Mouse (Mus musculus): ENCODE measurements at regions not wholly inside any gene's neighbourhood (a gene's known extent, or its start where the extent isn't known, plus 50 kb on each side); places are given as distances from the start of the nearest gene placed in this dataset.

DNA sequence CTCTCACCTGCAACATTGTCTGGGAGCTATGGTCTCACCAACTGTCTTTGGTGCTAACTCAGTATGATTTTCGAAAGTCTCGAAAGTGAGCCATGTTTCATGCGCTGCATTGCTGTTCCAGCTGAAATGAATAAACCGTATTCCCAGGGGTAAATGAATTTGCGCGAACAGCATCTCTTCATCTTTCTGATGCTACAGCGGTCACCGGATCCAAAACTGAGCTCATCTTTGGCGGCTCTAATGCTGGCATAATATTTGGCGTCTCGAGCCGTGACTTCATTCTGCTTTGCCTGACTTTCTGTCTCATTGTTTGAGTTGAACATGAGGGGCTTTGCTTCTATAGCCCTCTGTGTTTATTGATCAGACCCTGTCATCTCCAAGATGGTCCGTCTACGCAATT is 137.3 kb downstream of the Tmem182 start:
- DNase-seq (ENCODE audit: extremely low read depth, low read depth, low spot score), result no peak
- TF ChIP-seq CTCF (IDR thresholded peaks at IDR 0.05; ENCODE audit: low read depth, low read length) (no peak), POLR2A (IDR thresholded peaks at IDR 0.05; ENCODE audit: extremely low read depth, insufficient read depth, low read length) (no peak)
- Histone ChIP-seq H3K27me3 (ENCODE audit: control insufficient read depth, insufficient read depth, low read length) (no peaks in the 10 kb centered on the region), H3K79me2 (ENCODE audit: control insufficient read depth, insufficient read depth, low read length) (no peaks in the 10 kb centered on the region), H3K27ac (replicated peaks; ENCODE audit: insufficient read depth, low read depth, low read length) (no peak overlapping the region), H3K9ac (ENCODE audit: low read depth, low read length) (no peak overlapping the region), H3K36me3 (ENCODE audit: control insufficient read depth, insufficient read depth, low read length) (no peaks in the 10 kb centered on the region), H3K4me1 (ENCODE audit: control insufficient read depth, insufficient read depth, low read length) (no peaks in the 10 kb centered on the region), H3K4me3 (ENCODE audit: insufficient read depth, low read depth, low read length) (no peak overlapping the region)
- WGBS, result 93% methylated on average over 14 of the region's 14 CpGs

DNA sequence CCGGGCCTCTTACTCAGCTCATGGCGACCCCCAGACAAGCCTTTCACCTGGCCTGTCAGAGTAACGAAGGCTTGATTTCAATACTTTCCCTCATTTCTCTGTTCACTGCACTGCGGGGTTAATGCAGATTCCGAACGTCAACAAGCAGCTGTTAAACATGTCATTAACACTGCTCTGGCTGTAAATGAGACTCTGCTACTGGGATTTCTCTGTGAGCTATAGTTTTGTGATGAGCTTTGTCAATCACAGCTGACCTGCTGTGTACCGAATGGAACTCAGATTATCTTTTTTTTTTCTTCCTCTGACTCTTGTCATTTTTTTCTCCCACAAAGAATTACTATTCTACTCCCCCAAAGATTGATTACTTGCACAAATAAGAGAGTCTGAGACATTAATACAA is 137.8 kb downstream of the Tmem182 start:
- Histone ChIP-seq H3K4me3 (ENCODE audit: insufficient read depth, low read depth, low read length) (no peak overlapping the region), H3K27ac (replicated peaks; ENCODE audit: insufficient read depth, low read depth, low read length) (no peak overlapping the region), H3K9ac (ENCODE audit: low read depth, low read length) (no peak overlapping the region), H3K27me3 (ENCODE audit: control insufficient read depth, insufficient read depth, low read length) (no peaks in the 10 kb centered on the region), H3K79me2 (ENCODE audit: control insufficient read depth, insufficient read depth, low read length) (no peaks in the 10 kb centered on the region), H3K4me1 (ENCODE audit: control insufficient read depth, insufficient read depth, low read length) (no peaks in the 10 kb centered on the region), H3K36me3 (ENCODE audit: control insufficient read depth, insufficient read depth, low read length) (no peaks in the 10 kb centered on the region)
- 70% methylated on average over 7 of the region's 7 CpGs for WGBS
- TF ChIP-seq CTCF (IDR thresholded peaks at IDR 0.05; ENCODE audit: low read depth, low read length) (no peak), POLR2A (IDR thresholded peaks at IDR 0.05; ENCODE audit: extremely low read depth, insufficient read depth, low read length) (no peak)
- DNase-seq (ENCODE audit: extremely low read depth, low read depth, low spot score), result no peak

DNA sequence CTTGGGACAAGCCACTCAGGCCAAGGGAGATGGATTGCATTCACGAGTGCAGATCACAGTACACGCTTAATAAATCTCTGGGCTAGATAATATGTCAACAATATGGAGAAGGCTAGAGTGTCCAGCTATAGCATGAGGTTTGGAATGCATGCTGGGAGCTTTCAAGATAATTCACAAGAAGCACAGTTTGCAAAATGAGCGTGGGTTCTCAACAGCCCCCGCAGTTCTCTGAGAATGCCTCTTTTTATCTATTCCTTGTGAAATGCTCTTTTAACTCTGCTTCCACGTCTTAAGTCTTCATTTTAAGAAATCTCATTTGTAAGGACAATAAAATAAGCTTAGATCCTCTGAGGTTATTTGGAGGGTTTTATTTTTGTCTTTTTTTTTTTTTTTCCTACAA is 145.2 kb downstream of the Tmem182 start:
- 81% methylated on average over 5 of the region's 5 CpGs for WGBS
- Histone ChIP-seq H3K27me3 (ENCODE audit: control insufficient read depth, insufficient read depth, low read length) (no peaks in the 10 kb centered on the region), H3K4me3 (ENCODE audit: insufficient read depth, low read depth, low read length) (no peak overlapping the region), H3K4me1 (ENCODE audit: control insufficient read depth, insufficient read depth, low read length) (no peaks in the 10 kb centered on the region), H3K79me2 (ENCODE audit: control insufficient read depth, insufficient read depth, low read length) (no peaks in the 10 kb centered on the region), H3K27ac (replicated peaks; ENCODE audit: insufficient read depth, low read depth, low read length) (no peak overlapping the region), H3K36me3 (ENCODE audit: control insufficient read depth, insufficient read depth, low read length) (no peaks in the 10 kb centered on the region), H3K9ac (ENCODE audit: low read depth, low read length) (no peak overlapping the region)
- no peak for DNase-seq (ENCODE audit: extremely low read depth, low read depth, low spot score)
- no peak for TF ChIP-seq POLR2A (IDR thresholded peaks at IDR 0.05; ENCODE audit: extremely low read depth, insufficient read depth, low read length)
- TF ChIP-seq CTCF (IDR thresholded peaks at IDR 0.05; ENCODE audit: low read depth, low read length), result no peak

DNA sequence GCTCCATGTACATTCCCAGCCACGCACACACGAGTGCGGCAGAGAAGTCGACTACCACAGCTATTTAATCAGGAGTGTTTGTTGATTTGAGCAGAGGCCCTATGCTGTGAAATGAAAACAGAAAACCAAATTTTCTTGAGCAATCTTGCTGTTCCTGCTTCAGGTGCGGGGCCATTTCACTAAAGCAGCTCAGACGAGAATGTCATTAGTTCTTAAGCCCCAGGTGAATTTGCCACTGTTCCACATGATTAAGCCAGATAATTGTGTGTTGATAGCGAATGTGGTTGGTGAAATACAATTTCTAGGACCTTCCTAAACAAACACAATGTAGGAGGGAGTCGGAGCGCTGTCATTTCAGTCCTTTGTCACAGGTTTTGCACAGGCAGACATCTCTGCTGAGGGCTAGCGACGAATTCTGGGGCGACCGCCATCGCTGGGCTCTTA is 149.3 kb downstream of the Tmem182 start:
- 80% methylated on average over 14 of the region's 14 CpGs for WGBS
- DNase-seq (ENCODE audit: extremely low read depth, low read depth, low spot score), result no peak
- Histone ChIP-seq H3K9ac (ENCODE audit: low read depth, low read length) (no peak overlapping the region), H3K27ac (replicated peaks; ENCODE audit: insufficient read depth, low read depth, low read length) (no peak overlapping the region), H3K79me2 (ENCODE audit: control insufficient read depth, insufficient read depth, low read length) (no peaks in the 10 kb centered on the region), H3K27me3 (ENCODE audit: control insufficient read depth, insufficient read depth, low read length) (no peaks in the 10 kb centered on the region), H3K4me3 (ENCODE audit: insufficient read depth, low read depth, low read length) (no peak overlapping the region), H3K4me1 (ENCODE audit: control insufficient read depth, insufficient read depth, low read length) (no peaks in the 10 kb centered on the region), H3K36me3 (ENCODE audit: control insufficient read depth, insufficient read depth, low read length) (no peaks in the 10 kb centered on the region)
- TF ChIP-seq CTCF (IDR thresholded peaks at IDR 0.05; ENCODE audit: low read depth, low read length) (no peak), POLR2A (IDR thresholded peaks at IDR 0.05; ENCODE audit: extremely low read depth, insufficient read depth, low read length) (no peak)

DNA sequence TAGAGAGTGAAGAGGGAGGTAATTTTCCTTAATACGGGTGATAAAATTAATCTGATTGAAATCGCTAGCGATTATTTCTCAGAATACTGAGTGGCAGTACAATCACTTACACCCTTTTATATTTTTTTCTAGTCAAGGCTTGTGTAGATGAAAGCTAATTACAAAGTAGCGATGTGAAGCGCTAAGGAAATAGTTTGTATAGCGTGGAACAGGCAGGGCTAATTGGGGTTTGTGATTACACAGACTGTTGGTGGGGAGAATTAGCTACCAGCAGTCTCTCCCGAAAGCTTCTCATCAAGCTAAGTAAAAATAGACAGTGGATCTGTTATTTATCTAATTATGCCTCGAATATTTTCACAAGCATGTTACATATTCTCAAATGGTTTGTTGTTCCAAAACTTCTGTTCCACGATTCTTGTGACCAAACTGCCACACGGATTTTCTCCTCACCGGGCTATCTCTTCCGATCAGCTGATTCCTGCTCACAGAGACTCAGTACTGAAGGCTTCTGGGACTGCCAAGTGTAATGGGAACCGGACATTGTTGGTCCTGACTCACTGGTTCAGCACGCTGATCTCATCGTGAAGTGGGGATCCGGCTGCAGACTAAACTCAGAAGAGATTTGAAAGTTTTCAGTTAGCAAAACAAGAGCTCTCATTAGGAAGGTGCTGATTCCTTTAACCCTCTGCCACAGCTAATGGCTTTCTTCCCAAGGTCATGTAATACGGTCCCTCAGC is 162.5 kb downstream of the Tmem182 start:
- Histone ChIP-seq H3K79me2 (ENCODE audit: control insufficient read depth, insufficient read depth, low read length) (no peaks in the 10 kb centered on the region), H3K4me3 (ENCODE audit: insufficient read depth, low read depth, low read length) (no peak overlapping the region), H3K27ac (replicated peaks; ENCODE audit: insufficient read depth, low read depth, low read length) (no peak overlapping the region), H3K4me1 (ENCODE audit: control insufficient read depth, insufficient read depth, low read length) (no peaks in the 10 kb centered on the region), H3K36me3 (ENCODE audit: control insufficient read depth, insufficient read depth, low read length) (no peaks in the 10 kb centered on the region), H3K9ac (ENCODE audit: low read depth, low read length) (no peak overlapping the region), H3K27me3 (ENCODE audit: control insufficient read depth, insufficient read depth, low read length) (no peaks in the 10 kb centered on the region)
- no peak for DNase-seq (ENCODE audit: extremely low read depth, low read depth, low spot score)
- TF ChIP-seq CTCF (IDR thresholded peaks at IDR 0.05; ENCODE audit: low read depth, low read length) (no peak), POLR2A (IDR thresholded peaks at IDR 0.05; ENCODE audit: extremely low read depth, insufficient read depth, low read length) (no peak)
- WGBS, result 60% methylated on average over 17 of the region's 17 CpGs

DNA sequence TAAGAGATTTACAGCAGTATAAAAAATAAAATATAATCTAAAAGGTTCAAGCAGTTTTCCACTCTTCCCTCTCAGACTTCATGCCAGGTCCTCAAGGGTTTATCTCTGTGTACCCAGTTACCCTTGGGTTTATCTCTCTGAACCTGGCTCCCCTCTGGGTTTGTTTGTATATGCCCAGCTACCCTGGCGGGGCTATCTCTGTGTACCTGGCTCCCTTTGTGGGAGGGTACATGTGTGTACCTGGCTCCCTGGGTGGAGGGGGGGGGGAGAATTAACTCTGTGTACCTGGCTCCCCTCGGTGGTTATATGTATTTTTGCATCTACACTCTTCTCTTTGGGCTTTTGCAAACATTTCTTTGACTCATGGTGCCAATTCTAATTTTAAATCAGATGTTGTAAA is 178.4 kb downstream of the Tmem182 start:
- DNase-seq (ENCODE audit: extremely low read depth, low read depth, low spot score), result no peak
- TF ChIP-seq POLR2A (IDR thresholded peaks at IDR 0.05; ENCODE audit: extremely low read depth, insufficient read depth, low read length) (no peak), CTCF (IDR thresholded peaks at IDR 0.05; ENCODE audit: low read depth, low read length) (no peak)
- no peaks in the 10 kb centered on the region for H3K79me2 ChIP-seq (ENCODE audit: control insufficient read depth, insufficient read depth, low read length)
- WGBS, result 28% methylated on average over 2 of the region's 2 CpGs
- H3K4me3 ChIP-seq (ENCODE audit: insufficient read depth, low read depth, low read length), result no peak overlapping the region
- H3K9ac ChIP-seq (ENCODE audit: low read depth, low read length), result no peak overlapping the region
- no peaks in the 10 kb centered on the region for H3K4me1 ChIP-seq (ENCODE audit: control insufficient read depth, insufficient read depth, low read length)
- no peaks in the 10 kb centered on the region for H3K36me3 ChIP-seq (ENCODE audit: control insufficient read depth, insufficient read depth, low read length)
- H3K27ac ChIP-seq (replicated peaks; ENCODE audit: insufficient read depth, low read depth, low read length), result no peak overlapping the region
- no peaks in the 10 kb centered on the region; the same call in 1 of the 2 replicates for H3K27me3 ChIP-seq (ENCODE audit: control insufficient read depth, insufficient read depth, low read length)

Measured in liver, adult 2 months (tissue).